Mouse (Mus musculus) MEL (cell line): ENCODE measurements around the gene Trim8. TPM values are rescaled to one million over a fixed set of nuclear protein-coding genes. Genes with fewer than 3 reads are reported as not detected.

Experiments
- DNase-seq: peaks from one replicate; pipeline ENCODE4 v3.0.0; 2011; ENCODE audit warnings: low read depth, low spot score
- H3K27ac ChIP-seq: 2 replicates; pipeline ENCODE4 v1.5.1; 2012; ENCODE audit warnings: low read depth, mild to moderate bottlenecking, control low read depth, low read length, moderate library complexity; ENCODE audit not compliant: control insufficient read depth
- H3K27me3 ChIP-seq, 2 experiments: fragments of 150-350 bp in 1 of 2; sonication (generic) in 1 of 2; 2 replicates each; pipeline ENCODE4 v1.6.1; 2012; ENCODE audit warnings: low read length in 2 of 2, mild to moderate bottlenecking in 2 of 2, improper control_type of control experiment in 1 of 2, moderate library complexity in 1 of 2; ENCODE audit not compliant: insufficient read depth in 2 of 2, control insufficient read depth in 1 of 2
- H3K36me3 ChIP-seq, 2 experiments: 2 replicates each; pipeline ENCODE4 v1.6.1; 2012 to 2014; ENCODE audit warnings: low read length in 2 of 2, improper control_type of control experiment in 1 of 2, inconsistent platforms in 1 of 2, mild to moderate bottlenecking in 1 of 2; ENCODE audit not compliant: insufficient read depth in 2 of 2, control insufficient read depth in 1 of 2
- H3K4me1 ChIP-seq, 2 experiments: fragments of 150-350 bp in 1 of 2; sonication (generic) in 1 of 2; 2 replicates each; pipeline ENCODE4 v1.6.1; 2012; ENCODE audit warnings: low read length in 2 of 2, improper control_type of control experiment in 1 of 2, mild to moderate bottlenecking in 1 of 2; ENCODE audit not compliant: insufficient read depth in 2 of 2, control insufficient read depth in 1 of 2
- H3K4me3 ChIP-seq, 2 experiments: fragments of 150-350 bp in 1 of 2; sonication (generic) in 1 of 2; 2 replicates each; pipeline ENCODE4 v1.5.1; 2012; ENCODE audit warnings: low read depth in 2 of 2, low read length in 2 of 2, mild to moderate bottlenecking in 2 of 2, moderate library complexity in 2 of 2, control low read depth in 1 of 2, improper control_type of control experiment in 1 of 2; ENCODE audit not compliant: control insufficient read depth in 1 of 2, insufficient read depth in 1 of 2
- H3K79me2 ChIP-seq: 2 replicates; pipeline ENCODE4 v1.6.1; 2012; ENCODE audit warnings: mild to moderate bottlenecking, low read length, moderate library complexity; ENCODE audit not compliant: control insufficient read depth, poor library complexity, insufficient read depth
- H3K9ac ChIP-seq: 2 replicates; pipeline ENCODE4 v1.6.1; 2012; ENCODE audit warnings: low read depth, mild to moderate bottlenecking, control low read depth, low read length, moderate library complexity; ENCODE audit not compliant: control insufficient read depth, poor library complexity, severe bottlenecking
- H3K9me3 ChIP-seq: fragments of 150-350 bp; sonication (generic); replicated peaks from 2 replicates; pipeline ENCODE4 v1.6.1; 2012; ENCODE audit warnings: mild to moderate bottlenecking, low read length, improper control_type of control experiment, moderate library complexity; ENCODE audit not compliant: insufficient read depth
- BHLHE40 ChIP-seq: IDR thresholded peaks from 2 replicates; pipeline ENCODE4 v1.6.1; 2012; ENCODE audit warnings: low read depth, mild to moderate bottlenecking, inconsistent platforms, low read length, improper control_type of control experiment, borderline replicate concordance
- CHD1 ChIP-seq: IDR thresholded peaks from 2 replicates; pipeline ENCODE4 v1.6.1; 2012; ENCODE audit warnings: low read depth, mild to moderate bottlenecking, inconsistent platforms, low read length, improper control_type of control experiment
- ETS1 ChIP-seq: IDR thresholded peaks from 2 replicates; pipeline ENCODE4 v1.6.1; 2012; ENCODE audit warnings: low read depth, mild to moderate bottlenecking, inconsistent platforms, low read length, improper control_type of control experiment, moderate library complexity
- GATA1 ChIP-seq: IDR thresholded peaks from 2 replicates; pipeline ENCODE4 v1.6.1; 2011; ENCODE audit warnings: low read depth, low read length, improper control_type of control experiment
- MAFK ChIP-seq: IDR thresholded peaks from 2 replicates; pipeline ENCODE4 v1.6.1; 2011; ENCODE audit warnings: low read depth, mild to moderate bottlenecking, low read length, improper control_type of control experiment, borderline replicate concordance
- MAX ChIP-seq: IDR thresholded peaks from 2 replicates; pipeline ENCODE4 v1.6.1; 2011; ENCODE audit warnings: low read length, improper control_type of control experiment
- MAZ ChIP-seq: IDR thresholded peaks from 2 replicates; pipeline ENCODE4 v1.6.1; 2012; ENCODE audit warnings: low read depth, mild to moderate bottlenecking, inconsistent platforms, low read length, improper control_type of control experiment
- NRF1 ChIP-seq: IDR thresholded peaks from 2 replicates; pipeline ENCODE4 v1.6.1; 2014; ENCODE audit warnings: low read depth, mild to moderate bottlenecking, inconsistent platforms, low read length, improper control_type of control experiment, moderate library complexity; ENCODE audit not compliant: poor library complexity, insufficient read depth, severe bottlenecking
- POLR2A ChIP-seq, 2 experiments: IDR thresholded peaks; 2 replicates each; pipeline ENCODE4 v1.6.1; 2011 to 2012; ENCODE audit warnings: low read length in 2 of 2, mild to moderate bottlenecking in 2 of 2, control low read depth in 1 of 2, improper control_type of control experiment in 1 of 2, low read depth in 1 of 2, moderate library complexity in 1 of 2; ENCODE audit not compliant: control insufficient read depth in 1 of 2, insufficient read depth in 1 of 2, poor library complexity in 1 of 2
- POLR2AphosphoS2 ChIP-seq: IDR thresholded peaks from 2 replicates; pipeline ENCODE4 v1.6.1; 2011; ENCODE audit warnings: low read length, improper control_type of control experiment
- RAD21 ChIP-seq: IDR thresholded peaks from 2 replicates; pipeline ENCODE4 v1.6.1; 2011; ENCODE audit warnings: mild to moderate bottlenecking, low read depth, low read length, improper control_type of control experiment
- TAL1 ChIP-seq: IDR thresholded peaks from 2 replicates; pipeline ENCODE4 v1.6.1; 2012; ENCODE audit warnings: mild to moderate bottlenecking, inconsistent platforms, low read length, moderate library complexity, mixed read lengths
- TCF12 ChIP-seq: IDR thresholded peaks from 2 replicates; pipeline ENCODE4 v1.6.1; 2014; ENCODE audit warnings: low read depth, mild to moderate bottlenecking, inconsistent platforms, low read length, improper control_type of control experiment, moderate library complexity
- UBTF ChIP-seq: IDR thresholded peaks from 2 replicates; pipeline ENCODE4 v1.6.1; 2012; ENCODE audit warnings: low read depth, mild to moderate bottlenecking, inconsistent platforms, low read length, improper control_type of control experiment, moderate library complexity, borderline replicate concordance; ENCODE audit not compliant: insufficient read depth
- USF2 ChIP-seq, 2 experiments: IDR thresholded peaks; 2 replicates each; pipeline ENCODE4 v1.6.1; 2011 to 2012; ENCODE audit warnings: improper control_type of control experiment in 2 of 2, low read length in 2 of 2, borderline replicate concordance in 1 of 2, inconsistent platforms in 1 of 2, low read depth in 1 of 2, mild to moderate bottlenecking in 1 of 2; ENCODE audit not compliant: insufficient read depth in 1 of 2
- ZC3H11A ChIP-seq: IDR thresholded peaks from 2 replicates; pipeline ENCODE4 v1.6.1; 2012; ENCODE audit warnings: low read depth, mild to moderate bottlenecking, inconsistent platforms, low read length, improper control_type of control experiment
- ZKSCAN1 ChIP-seq: IDR thresholded peaks from 2 replicates; pipeline ENCODE4 v1.6.1; 2012; ENCODE audit warnings: low read depth, mild to moderate bottlenecking, inconsistent platforms, low read length, improper control_type of control experiment, moderate library complexity
- ZMIZ1 ChIP-seq: IDR thresholded peaks from 2 replicates; pipeline ENCODE4 v1.6.1; 2012; ENCODE audit warnings: low read depth, mild to moderate bottlenecking, inconsistent platforms, low read length, improper control_type of control experiment, moderate library complexity
- ZNF384 ChIP-seq: IDR thresholded peaks from 2 replicates; pipeline ENCODE4 v1.6.1; 2012; ENCODE audit warnings: low read depth, mild to moderate bottlenecking, inconsistent platforms, low read length, improper control_type of control experiment
- polyA plus RNA-seq, 2 experiments: library from polyadenylated mRNA; stranded (reverse) in 1 of 2; unstranded in 1 of 2; fragments of >175 nt in 1 of 2; fragments of >200 nt in 1 of 2; gene quantifications; 2 replicates each; pipeline versions ENCODE4 v1.2.1 to v1.2.4; 2012; ENCODE audit warnings: low replicate concordance in 2 of 2, low read depth in 1 of 2; ENCODE audit not compliant: insufficient read length in 2 of 2, insufficient read depth in 1 of 2, missing spikeins in 1 of 2
- total RNA-seq: library from RNA; depleted of rRNA; stranded (reverse); fragments of 300-350 nt; gene quantifications from 2 replicates; pipeline ENCODE4 v1.2.3, GENCODE M21; 2012

Trim8 gene
- total and polyA plus RNA-seq, 3 experiments, result 19.1 to 57.2 TPM; not detected in 1

GRCm38 (mm10) chr19:46505646-46506371 is 4.3 kb downstream of the Trim8 start:
- Histone ChIP-seq H3K27me3 (no peaks in the 10 kb centered on the region), H3K36me3 (peaks cover 9 to 40% of the 10 kb centered on the region in 2 experiments), H3K4me1 (peaks cover 22 to 54% of the 10 kb centered on the region in 2 experiments), H3K9me3 (no peaks in the 10 kb centered on the region), H3K9ac (peak overlapping the region; percentile 4; the same call in 1 of the 2 replicates), H3K4me3 (no peak overlapping the region; a peak in 1 of 4 replicates), H3K27ac (no peak overlapping the region), H3K79me2 (peaks cover 96% of the 10 kb centered on the region)
- TF ChIP-seq USF2 (IDR thresholded peaks at IDR 0.05; ENCODE audit: borderline replicate concordance in 1 of 2, insufficient read depth in 1 of 2, low read depth in 1 of 2, low read length in 2 of 2) (no peak), POLR2AphosphoS2 (0 out of 2 replicates have a peak, but pooled peaks have one; percentile 6)
- DNase-seq, result no peak

- no peak overlapping the region for H3K9ac ChIP-seq
- peaks cover 98% of the 10 kb centered on the region for H3K79me2 ChIP-seq
- H3K36me3 ChIP-seq, result peaks cover 9 to 43% of the 10 kb centered on the region in 2 experiments
- peaks cover 22 to 54% of the 10 kb centered on the region in 2 experiments for H3K4me1 ChIP-seq
- H3K9me3 ChIP-seq, result no peaks in the 10 kb centered on the region
- no peaks in the 10 kb centered on the region for H3K27me3 ChIP-seq
- no peak for TF ChIP-seq ZNF384
- TF ChIP-seq MAZ, result no peak
- TF ChIP-seq USF2 (IDR thresholded peaks at IDR 0.05; ENCODE audit: borderline replicate concordance in 1 of 2, insufficient read depth in 1 of 2, low read depth in 1 of 2, low read length in 2 of 2), result no peak
- TF ChIP-seq BHLHE40, result no peak
- no peak for TF ChIP-seq CHD1
- no peak for TF ChIP-seq UBTF
- TF ChIP-seq TAL1, result no peak
- TF ChIP-seq ETS1, result no peak
- no peak for TF ChIP-seq TCF12
- no peak for TF ChIP-seq ZMIZ1
- no peak for TF ChIP-seq NRF1
- no peak for TF ChIP-seq RAD21
- TF ChIP-seq MAX, result no peak
- TF ChIP-seq ZC3H11A, result no peak
- no peak for TF ChIP-seq MAFK
- no peak for TF ChIP-seq GATA1
- no peak for TF ChIP-seq POLR2A (IDR thresholded peaks at IDR 0.05; ENCODE audit: control insufficient read depth in 1 of 2, insufficient read depth in 1 of 2, low read depth in 1 of 2, low read length in 2 of 2, poor library complexity in 1 of 2)
- TF ChIP-seq ZKSCAN1, result no peak
- H3K27ac ChIP-seq, result no peak overlapping the region
- H3K4me3 ChIP-seq, result no peak overlapping the region
- DNase-seq, result no peak
Measured at GRCm38 (mm10) chr19:46506372-46506717, 4.8 kb downstream of the Trim8 start.
